ENCODE assay signal across 34 mouse cellular contexts in genomic region chr9:23432631-23433030, GRCm38 (mm10).
"Had no signal": no experiment of that assay in that cellular context is flagged by ENCODE, and none has a peak within 500 bp of the region (broad histone marks: within the 10 kb centered on the region; RNA-seq: fewer than 3 reads in every experiment).

No protein-coding gene starts in this region.

- H3K4me2 ChIP-seq: heart, embryonic 11.5 days; heart, embryonic 12.5 days; heart, embryonic 13.5 days; heart, embryonic 15.5 days; hindbrain, embryonic 12.5 days; hindbrain, embryonic 13.5 days; hindbrain, embryonic 14.5 days; hindbrain, embryonic 15.5 days; intestine, embryonic 15.5 days; kidney, embryonic 15.5 days had no signal

- ATAC-seq: hindbrain, embryonic 16.5 days; hindbrain, postnatal 0 days; inflammation-experienced regulatory T-cells, adult 6 months; intestine, embryonic 15.5 days; intestine, embryonic 16.5 days; intestine, postnatal 0 days had no signal

- H3K9me3 ChIP-seq: heart, embryonic 10.5 days; heart, embryonic 12.5 days; heart, embryonic 13.5 days; heart, embryonic 15.5 days; hindbrain, embryonic 10.5 days; hindbrain, embryonic 12.5 days; hindbrain, embryonic 13.5 days; hindbrain, embryonic 15.5 days; intestine, embryonic 15.5 days; kidney, embryonic 15.5 days had no signal

- H3K27ac ChIP-seq: heart, embryonic 10.5 days; heart, embryonic 13.5 days; heart, embryonic 15.5 days; hindbrain, embryonic 12.5 days; hindbrain, embryonic 13.5 days; hindbrain, embryonic 14.5 days; hindbrain, embryonic 15.5 days; hindbrain, postnatal 0 days; intestine, embryonic 15.5 days; kidney, embryonic 15.5 days; kidney, postnatal 0 days; layer of hippocampus, adult 2 months; left cerebral cortex, adult 2 months had no signal

- H3K36me3 ChIP-seq: heart, embryonic 10.5 days; heart, embryonic 12.5 days; heart, embryonic 13.5 days; heart, embryonic 15.5 days; hindbrain, embryonic 10.5 days; hindbrain, embryonic 12.5 days; hindbrain, embryonic 13.5 days; hindbrain, embryonic 15.5 days; intestine, embryonic 15.5 days; kidney, embryonic 15.5 days had no signal

- DNase-seq: heart, postnatal 10 days; heart, postnatal 14 days; heart, postnatal 4 days; kidney, adult 18-20 months; kidney, adult 2 months; kidney, adult 8-10 months; kidney, adult 9 months; kidney, postnatal 10 days; kidney, postnatal 14 days; kidney, postnatal 25 days; kidney, postnatal 36 days; kidney, postnatal 4 days; layer of hippocampus, adult 9-11 months; layer of hippocampus, postnatal 36 days had no signal

- H3K4me3 ChIP-seq: heart, embryonic 10.5 days; heart, embryonic 12.5 days; heart, embryonic 13.5 days; heart, embryonic 15.5 days; hindbrain, embryonic 10.5 days; hindbrain, embryonic 12.5 days; hindbrain, embryonic 13.5 days; hindbrain, embryonic 15.5 days; intestine, embryonic 15.5 days; kidney, embryonic 15.5 days; layer of hippocampus, adult 2 months; left cerebral cortex, adult 2 months had no signal

- H3K27me3 ChIP-seq: heart, embryonic 12.5 days; heart, embryonic 13.5 days; heart, embryonic 15.5 days; hindbrain, embryonic 12.5 days; hindbrain, embryonic 13.5 days; hindbrain, embryonic 15.5 days; intestine, embryonic 15.5 days; kidney, embryonic 15.5 days had no signal

- H3K9ac ChIP-seq: heart, embryonic 12.5 days; heart, embryonic 13.5 days; heart, embryonic 15.5 days; hindbrain, embryonic 12.5 days; hindbrain, embryonic 13.5 days; hindbrain, embryonic 14.5 days; hindbrain, embryonic 15.5 days; intestine, embryonic 15.5 days; kidney, embryonic 15.5 days had no signal

- H3K4me1 ChIP-seq: hindbrain, embryonic 10.5 days; hindbrain, embryonic 13.5 days; hindbrain, embryonic 15.5 days; intestine, embryonic 15.5 days; kidney, embryonic 15.5 days had no signal
